Mouse (Mus musculus): ENCODE measurements around the gene Catsperz. TPM values are rescaled to one million over a fixed set of nuclear protein-coding genes. Genes with fewer than 3 reads are reported as not detected.
A peak's percentile ranks its signal among the peaks of the same experiment; 100 is the strongest.

Catsperz gene
- total RNA-seq (2017), result not detected in 3 replicates

- ATAC-seq (replicated peaks; ENCODE audit: insufficient number of reproducible peaks, low FRiP score, low TSS enrichment, poor library complexity, severe bottlenecking), result no peak
These were observed at the start of gene Catsperz for GRCm38 (mm10) chr19:6925307-6925573. Gene Catsperz, minus strand, starts transcription at chr19:6925380.

GRCm38 (mm10) chr19:6974211-6975205, 49.3 kb upstream of the Catsperz start, which contains the start of gene Ppp1r14b:
Gene Ppp1r14b, plus strand, starts transcription at chr19:6974968.
- ATAC-seq (replicated peaks; ENCODE audit: insufficient number of reproducible peaks, low FRiP score, low TSS enrichment, poor library complexity, severe bottlenecking), result peak; percentile 68

- no peak for ATAC-seq (replicated peaks; ENCODE audit: insufficient number of reproducible peaks, low FRiP score, low TSS enrichment, poor library complexity, severe bottlenecking)
These were observed 48.5 kb upstream of the Catsperz start for GRCm38 (mm10) chr19:6973581-6974190.

- no peak for ATAC-seq (replicated peaks; ENCODE audit: insufficient number of reproducible peaks, low FRiP score, low TSS enrichment, poor library complexity, severe bottlenecking)
These were observed 47.2 kb upstream of the Catsperz start for GRCm38 (mm10) chr19:6972247-6972917.

GRCm38 (mm10) chr19:6971644-6972043, 46.5 kb upstream of the Catsperz start:
- ATAC-seq (replicated peaks; ENCODE audit: insufficient number of reproducible peaks, low FRiP score, low TSS enrichment, poor library complexity, severe bottlenecking), result no peak

- no peak for ATAC-seq (replicated peaks; ENCODE audit: insufficient number of reproducible peaks, low FRiP score, low TSS enrichment, poor library complexity, severe bottlenecking)
These were observed 45.4 kb upstream of the Catsperz start for GRCm38 (mm10) chr19:6970460-6971085.

- no peak for ATAC-seq (replicated peaks; ENCODE audit: insufficient number of reproducible peaks, low FRiP score, low TSS enrichment, poor library complexity, severe bottlenecking)
These were observed 44.6 kb upstream of the Catsperz start for GRCm38 (mm10) chr19:6969665-6970381.

GRCm38 (mm10) chr19:6969291-6969664, 44.1 kb upstream of the Catsperz start:
- ATAC-seq (replicated peaks; ENCODE audit: insufficient number of reproducible peaks, low FRiP score, low TSS enrichment, poor library complexity, severe bottlenecking), result no peak

- ATAC-seq (replicated peaks; ENCODE audit: insufficient number of reproducible peaks, low FRiP score, low TSS enrichment, poor library complexity, severe bottlenecking), result no peak
These were observed 43.5 kb upstream of the Catsperz start for GRCm38 (mm10) chr19:6968491-6969271.

- ATAC-seq (replicated peaks; ENCODE audit: insufficient number of reproducible peaks, low FRiP score, low TSS enrichment, poor library complexity, severe bottlenecking), result no peak
These were observed 31.3 kb upstream of the Catsperz start for GRCm38 (mm10) chr19:6956461-6956860.

- no peak for ATAC-seq (replicated peaks; ENCODE audit: insufficient number of reproducible peaks, low FRiP score, low TSS enrichment, poor library complexity, severe bottlenecking)
These were observed 30.2 kb upstream of the Catsperz start for GRCm38 (mm10) chr19:6955424-6955823.

- ATAC-seq (replicated peaks; ENCODE audit: insufficient number of reproducible peaks, low FRiP score, low TSS enrichment, poor library complexity, severe bottlenecking), result no peak
These were observed 28.9 kb upstream of the Catsperz start for GRCm38 (mm10) chr19:6954046-6954445.

- no peak for ATAC-seq (replicated peaks; ENCODE audit: insufficient number of reproducible peaks, low FRiP score, low TSS enrichment, poor library complexity, severe bottlenecking)
These were observed 27.5 kb upstream of the Catsperz start for GRCm38 (mm10) chr19:6952712-6953037.

GRCm38 (mm10) chr19:6951994-6952711, 27.0 kb upstream of the Catsperz start:
- ATAC-seq (replicated peaks; ENCODE audit: insufficient number of reproducible peaks, low FRiP score, low TSS enrichment, poor library complexity, severe bottlenecking), result 0 out of 2 replicates have a peak, but pooled peaks have one; percentile 7

- ATAC-seq (replicated peaks; ENCODE audit: insufficient number of reproducible peaks, low FRiP score, low TSS enrichment, poor library complexity, severe bottlenecking), result peak; percentile 77
These were observed 26.3 kb upstream of the Catsperz start for GRCm38 (mm10) chr19:6951381-6951968.

- ATAC-seq (replicated peaks; ENCODE audit: insufficient number of reproducible peaks, low FRiP score, low TSS enrichment, poor library complexity, severe bottlenecking), result 0 out of 2 replicates have a peak, but pooled peaks have one; percentile 1
These were observed 25.5 kb upstream of the Catsperz start for GRCm38 (mm10) chr19:6950613-6951153.

- ATAC-seq (replicated peaks; ENCODE audit: insufficient number of reproducible peaks, low FRiP score, low TSS enrichment, poor library complexity, severe bottlenecking), result no peak
These were observed 24.8 kb upstream of the Catsperz start for GRCm38 (mm10) chr19:6949951-6950350.
